ENCODE assay signal across 20 mouse cellular contexts in genomic region chr7:102108206-102108605, GRCm38 (mm10). TPM values are rescaled to one million over a fixed set of nuclear protein-coding genes. Genes with fewer than 3 reads are reported as not detected.
"Had no signal": no experiment of that assay in that cellular context is flagged by ENCODE, and none has a peak within 500 bp of the region (broad histone marks: within the 10 kb centered on the region; RNA-seq: fewer than 3 reads in every experiment).

No protein-coding gene starts in this region.

- DNase-seq: kidney, adult 8-10 months; kidney, postnatal 25 days; lung, adult 2 months; lung, postnatal 36 days; right cerebral cortex, adult 18-20 months; right cerebral cortex, postnatal 25 days; thymus, postnatal 25 days had no signal

- H3K4me2 ChIP-seq: liver, embryonic 11.5 days; liver, embryonic 15.5 days; midbrain, embryonic 13.5 days; neural tube, embryonic 13.5 days had no signal

- H3K27ac ChIP-seq: left cerebral cortex, adult 2 months; limb, embryonic 10.5 days; liver, embryonic 15.5 days; midbrain, embryonic 13.5 days; neural tube, embryonic 13.5 days; stomach, postnatal 0 days had no signal

- H3K36me3 ChIP-seq: limb, embryonic 10.5 days; liver, embryonic 15.5 days; midbrain, embryonic 13.5 days; neural tube, embryonic 13.5 days had no signal

- H3K4me3 ChIP-seq: left cerebral cortex, adult 2 months; limb, embryonic 10.5 days; liver, embryonic 15.5 days; midbrain, embryonic 13.5 days; neural tube, embryonic 13.5 days had no signal

- H3K9ac ChIP-seq: liver, embryonic 15.5 days; midbrain, embryonic 13.5 days; neural tube, embryonic 13.5 days had no signal

- ATAC-seq: lung, postnatal 0 days; midbrain, embryonic 13.5 days had no signal

- H3K9me3 ChIP-seq: limb, embryonic 10.5 days; liver, embryonic 15.5 days; midbrain, embryonic 13.5 days; neural tube, embryonic 13.5 days had no signal

- H3K27me3 ChIP-seq: midbrain, embryonic 13.5 days; neural tube, embryonic 13.5 days had no signal

RNA-seq across cellular contexts. Expression of gene Art5, which starts 1.1 kb away (rescaled TPM):
- total RNA-seq: layer of hippocampus, postnatal 25 days; left cerebral cortex, adult 2 months; left cerebral cortex, postnatal 14 days; monocyte, adult 5-6 weeks had no signal

RNA-seq across cellular contexts. Expression of gene Art1, which starts 6.7 kb away (rescaled TPM):
- total RNA-seq: layer of hippocampus, postnatal 25 days; left cerebral cortex, adult 2 months; left cerebral cortex, postnatal 14 days; megakaryocyte progenitor cell, adult 5-6 weeks; monocyte, adult 5-6 weeks had no signal

RNA-seq across cellular contexts. Expression of gene Chrna10, which starts 8.4 kb away (rescaled TPM):
- total RNA-seq: megakaryocyte progenitor cell, adult 5-6 weeks; monocyte, adult 5-6 weeks had no signal
- polyA plus RNA-seq: kidney, embryonic 16.5 days; liver, embryonic 11.5 days; liver, embryonic 15.5 days; midbrain, embryonic 13.5 days; neural tube, embryonic 13.5 days; stomach, postnatal 0 days had no signal

RNA-seq across cellular contexts. Expression of gene Trpc2, which starts 25.3 kb away (rescaled TPM):
- total RNA-seq: megakaryocyte progenitor cell, adult 5-6 weeks; monocyte, adult 5-6 weeks had no signal
- polyA plus RNA-seq: limb, embryonic 10.5 days; liver, embryonic 11.5 days; liver, embryonic 15.5 days; lung, adult 2 months; lung, postnatal 0 days; midbrain, embryonic 13.5 days; stomach, postnatal 0 days had no signal

RNA-seq across cellular contexts. Expression of gene Xntrpc, which starts 42.7 kb away (rescaled TPM):
- total RNA-seq: monocyte, adult 5-6 weeks had no signal
